Mouse (Mus musculus): ENCODE data around the gene Nav2. TPM values are rescaled to one million over a fixed set of nuclear protein-coding genes. Genes with fewer than 3 reads are reported as not detected.

Gene Nav2
- total and polyA plus RNA-seq, 3 experiments: 20.4 to 49.9 (median 34.4) TPM

GRCm38 (mm10) chr7:49326967-49327742 lies 418.6 kb downstream of the Nav2 start:
- H3K79me2 ChIP-seq (replicated peaks; ENCODE audit: control insufficient read depth, insufficient read depth, low read length): 0 out of 2 replicates have a peak, but pooled peaks cover 2% of the 10 kb centered on the region
- peaks cover 3% of the 10 kb centered on the region; the same call in 1 of the 2 replicates for H3K4me1 ChIP-seq (ENCODE audit: control insufficient read depth, insufficient read depth, low read length)
- TF ChIP-seq CTCF (IDR thresholded peaks at IDR 0.05) (no peak), EP300 (IDR thresholded peaks at IDR 0.05; ENCODE audit: insufficient read depth, low read depth, low read length) (no peak), POLR2A (IDR thresholded peaks at IDR 0.05; ENCODE audit: insufficient read depth, low read depth, low read length) (no peak)
- no peak overlapping the region for H3K27ac ChIP-seq
- H3K27me3 ChIP-seq (ENCODE audit: control insufficient read depth, insufficient read depth, low read length): no peaks in the 10 kb centered on the region
- no peak overlapping the region for H3K9ac ChIP-seq (ENCODE audit: low read depth, low read length)
- no peaks in the 10 kb centered on the region for H3K36me3 ChIP-seq (ENCODE audit: control insufficient read depth, insufficient read depth, low read length)
- 67% methylated on average over 9 of the region's 9 CpGs for WGBS
- no peak overlapping the region for H3K4me3 ChIP-seq
- intact Hi-C loops (cut with DNase I): no loop called here
- DNase-seq: no peak

GRCm38 (mm10) chr7:49330181-49330580 lies 421.7 kb downstream of the Nav2 start:
- intact Hi-C loops (cut with DNase I): no loop called here
- Histone ChIP-seq H3K79me2 (replicated peaks; ENCODE audit: control insufficient read depth, insufficient read depth, low read length) (0 out of 2 replicates have a peak, but pooled peaks cover 1% of the 10 kb centered on the region), H3K27ac (no peak overlapping the region), H3K4me1 (ENCODE audit: control insufficient read depth, insufficient read depth, low read length) (peaks cover 5% of the 10 kb centered on the region; the same call in 1 of the 2 replicates), H3K27me3 (ENCODE audit: control insufficient read depth, insufficient read depth, low read length) (no peaks in the 10 kb centered on the region), H3K36me3 (ENCODE audit: control insufficient read depth, insufficient read depth, low read length) (no peaks in the 10 kb centered on the region), H3K9ac (ENCODE audit: low read depth, low read length) (no peak overlapping the region), H3K4me3 (no peak overlapping the region)
- 72% methylated on average over 4 of the region's 4 CpGs for WGBS
- TF ChIP-seq CTCF (IDR thresholded peaks at IDR 0.05) (no peak), EP300 (IDR thresholded peaks at IDR 0.05; ENCODE audit: insufficient read depth, low read depth, low read length) (no peak), POLR2A (IDR thresholded peaks at IDR 0.05; ENCODE audit: insufficient read depth, low read depth, low read length) (no peak)
- DNase-seq: no peak

GRCm38 (mm10) chr7:49331939-49332338 lies 423.4 kb downstream of the Nav2 start:
- H3K27ac ChIP-seq: no peak overlapping the region
- 49% methylated on average over 4 of the region's 4 CpGs for WGBS
- TF ChIP-seq POLR2A (IDR thresholded peaks at IDR 0.05; ENCODE audit: insufficient read depth, low read depth, low read length): no peak
- TF ChIP-seq CTCF (IDR thresholded peaks at IDR 0.05): no peak
- TF ChIP-seq EP300 (IDR thresholded peaks at IDR 0.05; ENCODE audit: insufficient read depth, low read depth, low read length): no peak

GRCm38 (mm10) chr7:49332644-49333043 lies 424.1 kb downstream of the Nav2 start:
- H3K4me3 ChIP-seq: no peak overlapping the region
- no peak overlapping the region for H3K27ac ChIP-seq
- H3K27me3 ChIP-seq (ENCODE audit: control insufficient read depth, insufficient read depth, low read length): no peaks in the 10 kb centered on the region
- H3K4me1 ChIP-seq (ENCODE audit: control insufficient read depth, insufficient read depth, low read length): peaks cover 5% of the 10 kb centered on the region; the same call in 1 of the 2 replicates
- H3K79me2 ChIP-seq (replicated peaks; ENCODE audit: control insufficient read depth, insufficient read depth, low read length): no peaks in the 10 kb centered on the region
- DNase-seq: no peak
- intact Hi-C loops (cut with DNase I): no loop called here
- TF ChIP-seq POLR2A (IDR thresholded peaks at IDR 0.05; ENCODE audit: insufficient read depth, low read depth, low read length): no peak
- TF ChIP-seq EP300 (IDR thresholded peaks at IDR 0.05; ENCODE audit: insufficient read depth, low read depth, low read length): no peak
- no peak for TF ChIP-seq CTCF (IDR thresholded peaks at IDR 0.05)
- H3K9ac ChIP-seq (ENCODE audit: low read depth, low read length): no peak overlapping the region
- H3K36me3 ChIP-seq (ENCODE audit: control insufficient read depth, insufficient read depth, low read length): no peaks in the 10 kb centered on the region
- 54% methylated on average over 7 of the region's 7 CpGs for WGBS

More at GRCm38 (mm10) chr7:49331939-49332338, 423.4 kb downstream of the Nav2 start:
- no peaks in the 10 kb centered on the region for H3K79me2 ChIP-seq (replicated peaks; ENCODE audit: control insufficient read depth, insufficient read depth, low read length)
- peaks cover 5% of the 10 kb centered on the region; the same call in 1 of the 2 replicates for H3K4me1 ChIP-seq (ENCODE audit: control insufficient read depth, insufficient read depth, low read length)
- no peaks in the 10 kb centered on the region for H3K27me3 ChIP-seq (ENCODE audit: control insufficient read depth, insufficient read depth, low read length)
- no peak overlapping the region for H3K9ac ChIP-seq (ENCODE audit: low read depth, low read length)
- intact Hi-C loops (cut with DNase I): no loop called here
- no peaks in the 10 kb centered on the region for H3K36me3 ChIP-seq (ENCODE audit: control insufficient read depth, insufficient read depth, low read length)
- H3K4me3 ChIP-seq: no peak overlapping the region
- no peak for DNase-seq

GRCm38 (mm10) chr7:49334163-49334562 lies 425.6 kb downstream of the Nav2 start:
- DNase-seq: no peak
- Histone ChIP-seq H3K27me3 (ENCODE audit: control insufficient read depth, insufficient read depth, low read length) (no peaks in the 10 kb centered on the region), H3K79me2 (replicated peaks; ENCODE audit: control insufficient read depth, insufficient read depth, low read length) (no peaks in the 10 kb centered on the region), H3K4me1 (ENCODE audit: control insufficient read depth, insufficient read depth, low read length) (peaks cover 5% of the 10 kb centered on the region; the same call in 1 of the 2 replicates), H3K36me3 (ENCODE audit: control insufficient read depth, insufficient read depth, low read length) (no peaks in the 10 kb centered on the region), H3K4me3 (no peak overlapping the region), H3K9ac (ENCODE audit: low read depth, low read length) (no peak overlapping the region), H3K27ac (no peak overlapping the region; the same call in 1 of the 2 replicates)
- no peak for TF ChIP-seq CTCF (IDR thresholded peaks at IDR 0.05)
- no peak for TF ChIP-seq EP300 (IDR thresholded peaks at IDR 0.05; ENCODE audit: insufficient read depth, low read depth, low read length)
- no peak for TF ChIP-seq POLR2A (IDR thresholded peaks at IDR 0.05; ENCODE audit: insufficient read depth, low read depth, low read length)
- intact Hi-C loops (cut with DNase I): no loop called here
- 54% methylated on average over 5 of the region's 5 CpGs for whole genome bisulfite sequencing

GRCm38 (mm10) chr7:49335056-49335455 lies 426.5 kb downstream of the Nav2 start:
- H3K27me3 ChIP-seq (ENCODE audit: control insufficient read depth, insufficient read depth, low read length): no peaks in the 10 kb centered on the region
- no peak overlapping the region for H3K4me3 ChIP-seq
- WGBS: 62% methylated on average over 3 of the region's 3 CpGs
- intact Hi-C loops (cut with DNase I): no loop called here
- H3K79me2 ChIP-seq (replicated peaks; ENCODE audit: control insufficient read depth, insufficient read depth, low read length): no peaks in the 10 kb centered on the region
- no peaks in the 10 kb centered on the region for H3K36me3 ChIP-seq (ENCODE audit: control insufficient read depth, insufficient read depth, low read length)
- TF ChIP-seq EP300 (IDR thresholded peaks at IDR 0.05; ENCODE audit: insufficient read depth, low read depth, low read length) (no peak), CTCF (IDR thresholded peaks at IDR 0.05) (no peak)
- no peak for DNase-seq
- peaks cover 5% of the 10 kb centered on the region; the same call in 1 of the 2 replicates for H3K4me1 ChIP-seq (ENCODE audit: control insufficient read depth, insufficient read depth, low read length)
- no peak overlapping the region for H3K9ac ChIP-seq (ENCODE audit: low read depth, low read length)
- H3K27ac ChIP-seq: no peak overlapping the region

Measured in heart, adult 2 months (tissue).